Mouse (Mus musculus) bone marrow macrophage, adult 2 months (primary cell): Measurements from ENCODE around the gene Znrf2.

Source experiments
- CTCF ChIP-seq: IDR thresholded peaks from 2 replicates; pipeline ENCODE4 v1.5.1; 2012; ENCODE audit warnings: low read depth, mild to moderate bottlenecking, low read length, moderate library complexity
- POLR2A ChIP-seq: IDR thresholded peaks from 2 replicates; pipeline ENCODE4 v1.6.1; 2012; ENCODE audit warnings: mild to moderate bottlenecking, low read depth, low read length, borderline replicate concordance

DNA sequence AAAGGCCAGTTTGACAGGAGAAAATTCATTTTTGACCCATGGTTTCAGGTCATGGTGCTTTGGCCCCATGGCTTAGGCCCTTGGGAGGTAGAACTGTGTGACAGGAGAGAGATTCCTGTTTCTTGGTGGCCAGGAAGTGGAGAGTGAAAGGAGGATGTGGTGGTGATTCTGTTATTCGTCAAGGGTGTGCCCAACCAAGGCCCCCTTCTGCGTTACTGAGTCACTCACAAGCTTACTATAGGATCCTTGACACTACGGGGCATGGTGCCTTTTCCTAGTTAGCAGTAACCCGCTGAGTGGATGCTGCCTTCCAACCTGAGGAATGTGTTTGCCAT is 50.7 kb downstream of the Znrf2 start:
- TF ChIP-seq POLR2A (no peak), CTCF (no peak)
